Mouse (Mus musculus): ENCODE results near the gene Cntnap4.
"Not testable (repeated sequence)": the region's sequence is repeated elsewhere in the genome, so short reads cannot be mapped to it uniquely, and the experiment has no call there.

Cntnap4 gene

GRCm38 (mm10) chr8:112724918-112725317 lies 155.1 kb downstream of the Cntnap4 start:
- in situ Hi-C loops (cut with MboI; ENCODE audit: unreplicated experiment in 2 of 2) = no loop called here

- in situ Hi-C loops (cut with MboI; ENCODE audit: unreplicated experiment in 2 of 2) = no loop called here
These were observed 161.0 kb downstream of the Cntnap4 start for GRCm38 (mm10) chr8:112730583-112731432.

GRCm38 (mm10) chr8:112735575-112735974 lies 165.7 kb downstream of the Cntnap4 start:
- in situ Hi-C loops (cut with MboI; ENCODE audit: unreplicated experiment in 2 of 2) = no loop called here

- in situ Hi-C loops (cut with MboI; ENCODE audit: unreplicated experiment in 2 of 2) = no loop called here
These were observed 173.5 kb downstream of the Cntnap4 start for GRCm38 (mm10) chr8:112743331-112743730.

- in situ Hi-C loops (cut with MboI; ENCODE audit: unreplicated experiment in 2 of 2) = no loop called here
These were observed 177.5 kb downstream of the Cntnap4 start for GRCm38 (mm10) chr8:112747296-112747695.

- in situ Hi-C loops (cut with MboI; ENCODE audit: unreplicated experiment in 2 of 2) = no loop called here
These were observed 185.3 kb downstream of the Cntnap4 start for GRCm38 (mm10) chr8:112755171-112755570.

GRCm38 (mm10) chr8:112803058-112803457 lies 233.2 kb downstream of the Cntnap4 start:
- in situ Hi-C loops (cut with MboI; ENCODE audit: unreplicated experiment in 2 of 2) = no loop called here

- in situ Hi-C loops (cut with MboI; ENCODE audit: unreplicated experiment in 2 of 2) = no loop called here
These were observed 239.5 kb downstream of the Cntnap4 start for GRCm38 (mm10) chr8:112809382-112809781.

GRCm38 (mm10) chr8:112841057-112841456 lies 271.2 kb downstream of the Cntnap4 start:
- in situ Hi-C loops (cut with MboI; ENCODE audit: unreplicated experiment in 2 of 2) = no loop called here

- in situ Hi-C loops (cut with MboI; ENCODE audit: unreplicated experiment in 2 of 2) = not testable (repeated sequence)
These were observed 279.7 kb downstream of the Cntnap4 start for GRCm38 (mm10) chr8:112849541-112849940.

GRCm38 (mm10) chr8:112906458-112907112 lies 336.7 kb downstream of the Cntnap4 start:
- in situ Hi-C loops (cut with MboI; ENCODE audit: unreplicated experiment in 2 of 2) = no loop called here

- in situ Hi-C loops (cut with MboI; ENCODE audit: unreplicated experiment in 2 of 2) = no loop called here
These were observed 339.7 kb downstream of the Cntnap4 start for GRCm38 (mm10) chr8:112909527-112909926.

GRCm38 (mm10) chr8:112911422-112911821 lies 341.6 kb downstream of the Cntnap4 start:
- in situ Hi-C loops (cut with MboI; ENCODE audit: unreplicated experiment in 2 of 2) = no loop called here

GRCm38 (mm10) chr8:112922151-112922550 lies 352.3 kb downstream of the Cntnap4 start:
- in situ Hi-C loops (cut with MboI; ENCODE audit: unreplicated experiment in 2 of 2) = no loop called here

GRCm38 (mm10) chr8:112922789-112923188 lies 352.9 kb downstream of the Cntnap4 start:
- in situ Hi-C loops (cut with MboI; ENCODE audit: unreplicated experiment in 2 of 2) = no loop called here
